Mouse (Mus musculus) spleen, adult 2 months (tissue): ENCODE results near the gene Limk1.

Experiments used
- CTCF ChIP-seq: fragments of 200-500 bp; IDR thresholded peaks from 2 replicates; pipeline ENCODE4 v1.5.1; 2011; ENCODE audit warnings: mild to moderate bottlenecking, inconsistent platforms; ENCODE audit not compliant: insufficient read depth, insufficient read length, insufficient replicate concordance; ENCODE audit errors: extremely low read depth
- POLR2A ChIP-seq: fragments of 200-500 bp; IDR thresholded peaks from 2 replicates; pipeline ENCODE4 v1.6.1; 2011; ENCODE audit warnings: low read depth, low read length, inconsistent platforms

DNA sequence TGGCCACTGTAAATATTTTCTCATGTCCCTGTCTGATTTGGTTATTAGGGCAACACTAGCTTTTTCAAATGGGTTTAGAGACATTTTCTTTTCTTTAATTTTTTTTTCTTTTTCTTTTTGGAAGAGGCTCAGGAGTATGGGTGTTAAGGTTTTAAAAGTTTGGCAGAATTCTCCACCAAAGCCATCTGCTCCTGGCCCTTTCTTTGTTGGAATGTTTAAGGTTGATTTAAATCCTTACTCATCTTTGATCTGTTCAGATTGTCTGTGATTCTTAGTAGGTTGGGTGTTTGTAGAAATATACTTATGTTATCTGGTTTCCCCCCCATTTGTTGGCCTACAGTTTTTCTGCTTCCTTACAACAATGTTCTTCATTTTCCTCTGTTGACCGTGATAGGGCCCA is 4.3 kb upstream of the Limk1 start:
- TF ChIP-seq POLR2A (no peak), CTCF (no peak)
